Mouse (Mus musculus): ENCODE data around the gene Natd1.
"Not testable (repeated sequence)": the region's sequence is repeated elsewhere in the genome, so short reads cannot be mapped to it uniquely, and the experiment has no call there.

Gene Natd1

DNA sequence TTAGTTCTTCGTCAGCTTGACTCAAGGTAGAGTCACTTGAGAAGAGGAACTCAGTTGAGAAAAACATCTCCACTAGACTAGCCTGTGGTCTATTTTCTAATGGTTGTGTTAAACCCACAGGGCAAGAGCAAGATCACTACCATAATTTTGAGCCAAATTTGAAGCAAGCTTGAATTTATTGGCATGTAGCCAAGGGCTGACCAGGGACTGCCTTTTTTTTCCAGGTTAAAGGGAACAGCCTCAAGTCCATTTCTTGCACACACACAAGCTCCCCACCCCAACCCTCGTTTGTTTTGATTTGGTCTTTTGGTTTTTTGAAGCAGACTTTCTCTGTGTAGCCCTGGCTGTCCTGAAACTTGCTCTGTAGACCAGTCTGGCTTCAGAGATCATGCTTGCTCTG, 24.7 kb downstream of the Natd1 start:
- no peak for DNase-seq (ENCODE audit: low spot score)

DNA sequence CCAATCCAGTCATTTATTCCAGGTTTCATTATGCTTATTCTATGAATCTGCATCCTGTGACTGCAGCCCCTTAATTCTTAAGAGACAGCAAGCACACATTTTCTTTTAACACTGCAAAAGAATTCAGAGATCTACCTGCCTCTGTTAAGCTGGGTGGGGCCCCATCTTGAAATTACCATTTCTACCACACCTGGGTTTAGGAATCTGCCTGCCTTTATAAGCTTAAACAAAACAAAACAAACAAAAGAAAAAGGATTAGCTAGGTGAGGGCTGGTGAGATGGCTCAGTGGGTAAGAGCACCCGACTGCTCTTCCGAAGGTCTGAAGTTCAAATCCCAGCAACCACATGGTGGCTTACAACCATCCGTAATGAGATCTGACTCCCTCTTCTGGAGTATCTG, 27.6 kb downstream of the Natd1 start:
- DNase-seq (ENCODE audit: low spot score), result not testable (repeated sequence)

GRCm38 (mm10) chr11:60882386-60882785, 32.2 kb downstream of the Natd1 start:
- no peak for DNase-seq (ENCODE audit: low spot score)

- no peak for DNase-seq (ENCODE audit: low spot score)
Measured at GRCm38 (mm10) chr11:60880559-60880958, 34.0 kb downstream of the Natd1 start.

GRCm38 (mm10) chr11:60879423-60879822, 35.1 kb downstream of the Natd1 start:
- peak; percentile 80 for DNase-seq (ENCODE audit: low spot score)

DNA sequence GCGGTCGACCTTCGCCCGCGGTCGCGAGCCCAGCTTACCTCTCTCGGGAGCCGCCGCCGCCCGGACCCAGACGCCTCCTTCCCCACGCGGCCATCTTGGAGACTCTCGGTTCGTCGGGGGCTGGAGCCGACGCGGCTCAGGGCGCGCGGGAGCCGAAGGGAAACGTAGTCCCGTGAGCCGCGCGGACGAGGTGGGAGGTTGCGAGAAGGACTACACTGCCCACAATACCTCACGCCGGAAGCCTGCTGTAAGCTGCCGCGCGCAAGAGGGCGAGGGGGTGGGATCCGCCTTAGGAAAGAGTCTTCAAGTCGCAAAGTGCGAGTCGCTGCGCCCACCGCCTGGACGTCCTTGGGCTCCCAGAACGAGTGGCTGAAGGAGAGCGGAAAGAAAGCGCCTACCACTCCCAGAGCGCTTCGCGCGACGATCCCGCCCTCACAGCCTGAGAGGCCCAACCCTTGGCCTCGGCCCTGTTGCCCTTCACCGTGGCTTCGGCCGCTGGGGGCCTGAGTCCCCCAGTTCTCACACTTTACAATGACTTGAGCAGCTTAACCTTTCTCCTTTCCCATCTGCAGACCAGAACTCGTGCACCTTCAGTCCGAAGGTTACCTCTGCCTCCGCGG, 35.8 kb downstream of the Natd1 start, which contains the start of gene Tmem11:
Tmem11 (minus strand) TSS at position 598 of the 620 bp plus-strand sequence.
- peak; percentile 96 for DNase-seq (ENCODE audit: low spot score)

DNA sequence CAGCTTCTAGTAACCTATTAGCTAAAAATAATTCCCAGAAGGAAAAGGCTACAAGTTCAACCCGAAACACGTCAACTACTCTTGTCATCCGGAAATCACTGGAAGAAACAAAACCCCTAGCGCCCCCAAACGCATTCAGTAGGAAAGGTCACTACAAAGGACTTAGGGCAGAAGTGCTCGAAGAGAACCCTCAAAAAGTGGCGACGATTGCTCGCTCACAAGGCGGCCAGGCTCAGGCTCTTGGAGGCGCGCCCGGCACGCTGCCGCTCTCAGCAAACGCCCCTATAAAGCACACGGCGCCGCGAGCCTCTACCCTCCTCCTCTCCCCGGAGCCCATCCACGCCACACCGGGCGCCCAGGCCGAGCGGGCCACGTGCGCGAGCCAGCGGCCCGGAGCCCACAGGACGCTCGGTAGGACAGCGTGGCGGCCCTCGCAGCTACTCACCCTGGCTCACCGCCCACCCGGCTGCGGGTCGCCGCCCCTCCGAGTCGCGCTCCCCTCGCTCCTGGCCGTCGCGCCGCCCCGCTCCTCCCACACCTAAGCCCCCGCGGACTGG, 36.4 kb downstream of the Natd1 start:
- no peak for DNase-seq (ENCODE audit: low spot score)

DNA sequence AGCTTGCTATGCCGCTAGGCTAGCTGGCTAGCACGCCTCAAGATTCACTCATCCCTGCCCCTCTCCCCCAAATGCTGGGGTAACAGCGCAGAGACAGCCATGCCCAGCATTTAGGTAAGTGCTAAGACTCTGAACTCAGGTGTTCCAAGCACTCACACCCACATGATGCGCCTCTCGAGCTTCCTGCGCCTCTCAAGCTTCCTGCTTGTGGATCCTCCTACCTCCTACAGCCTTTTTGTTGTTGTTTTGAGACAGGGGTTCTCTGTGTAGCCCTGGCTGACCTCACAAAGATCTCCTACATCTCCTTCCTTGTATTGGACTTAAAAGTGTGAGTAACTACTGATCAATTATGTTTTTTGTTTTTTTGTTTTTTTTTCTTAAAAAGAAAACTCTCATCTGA, 41.4 kb downstream of the Natd1 start:
- DNase-seq (ENCODE audit: low spot score), result no peak

- no peak for DNase-seq (ENCODE audit: low spot score)
Measured at GRCm38 (mm10) chr11:60871409-60871808, 43.1 kb downstream of the Natd1 start.

- not testable (repeated sequence) for DNase-seq (ENCODE audit: low spot score)
Measured at GRCm38 (mm10) chr11:60869471-60869870, 45.1 kb downstream of the Natd1 start.

- peak; percentile 59 for DNase-seq (ENCODE audit: low spot score)
Measured at GRCm38 (mm10) chr11:60867904-60868303, 46.6 kb downstream of the Natd1 start.

- no peak for DNase-seq (ENCODE audit: low spot score)
Measured at GRCm38 (mm10) chr11:60867456-60867855, 47.1 kb downstream of the Natd1 start.

DNA sequence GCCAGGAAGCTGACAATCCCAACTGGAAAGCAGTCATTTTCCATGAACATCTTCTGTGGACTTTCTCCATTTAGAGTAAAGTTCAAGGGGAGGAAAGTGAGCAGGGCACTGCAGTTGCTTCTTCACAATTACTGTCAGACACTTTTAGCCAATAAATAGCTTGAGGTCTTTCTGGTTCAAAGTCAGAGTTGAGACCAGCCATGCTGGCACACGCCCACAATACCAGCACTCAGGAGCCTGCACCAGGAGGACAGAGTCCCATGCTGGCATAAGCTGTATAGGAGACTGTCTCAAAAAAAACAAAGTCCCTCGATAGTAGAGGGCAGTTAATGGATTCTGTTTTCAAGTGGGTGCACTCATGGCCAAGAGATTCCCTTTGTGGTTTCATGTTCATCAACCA, 48.5 kb downstream of the Natd1 start:
- no peak for DNase-seq (ENCODE audit: low spot score)

- no peak for DNase-seq (ENCODE audit: low spot score)
Measured at GRCm38 (mm10) chr11:60864916-60865315, 49.6 kb downstream of the Natd1 start.

DNA sequence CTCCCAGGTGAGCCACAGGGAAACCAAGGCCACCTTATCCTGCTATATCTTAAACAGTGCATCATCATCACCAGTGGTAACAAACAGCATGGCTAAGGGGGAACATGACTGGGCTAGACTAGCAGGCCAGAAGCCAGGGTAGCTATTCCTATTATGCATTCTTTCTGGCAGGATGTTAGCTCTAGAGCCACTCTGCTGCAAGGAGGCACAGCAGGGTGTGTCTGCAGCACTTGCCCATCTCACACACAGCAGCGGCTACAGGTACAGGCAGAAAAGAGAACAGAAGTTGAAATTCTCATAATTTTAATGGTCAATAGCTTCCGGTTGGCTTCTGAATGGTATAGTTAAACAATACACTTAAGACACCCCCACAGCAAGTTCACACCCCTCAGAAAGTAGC, 50.4 kb downstream of the Natd1 start:
- DNase-seq (ENCODE audit: low spot score), result no peak

DNA sequence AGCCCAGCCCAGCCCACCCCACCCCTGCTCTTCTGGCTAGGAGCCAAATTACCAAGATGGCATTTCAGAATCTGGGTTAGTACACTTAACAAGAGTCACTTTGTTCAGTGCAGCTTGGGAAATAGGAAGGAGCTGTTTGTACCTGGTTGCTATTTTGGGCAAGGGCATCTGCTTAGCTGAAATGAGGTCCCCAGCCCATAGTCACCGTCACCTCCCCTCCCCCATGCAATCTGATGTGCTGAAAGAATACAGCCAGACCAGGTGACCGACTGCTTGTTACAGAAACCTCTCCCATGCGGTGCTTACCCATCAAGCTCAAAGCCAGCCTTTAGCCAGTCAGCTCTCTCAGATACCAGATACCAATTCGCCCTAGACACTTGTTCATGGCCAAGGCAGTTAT, 51.4 kb downstream of the Natd1 start:
- DNase-seq (ENCODE audit: low spot score), result no peak

- no peak for DNase-seq (ENCODE audit: low spot score)
Measured at GRCm38 (mm10) chr11:60861993-60862392, 52.6 kb downstream of the Natd1 start.

DNA sequence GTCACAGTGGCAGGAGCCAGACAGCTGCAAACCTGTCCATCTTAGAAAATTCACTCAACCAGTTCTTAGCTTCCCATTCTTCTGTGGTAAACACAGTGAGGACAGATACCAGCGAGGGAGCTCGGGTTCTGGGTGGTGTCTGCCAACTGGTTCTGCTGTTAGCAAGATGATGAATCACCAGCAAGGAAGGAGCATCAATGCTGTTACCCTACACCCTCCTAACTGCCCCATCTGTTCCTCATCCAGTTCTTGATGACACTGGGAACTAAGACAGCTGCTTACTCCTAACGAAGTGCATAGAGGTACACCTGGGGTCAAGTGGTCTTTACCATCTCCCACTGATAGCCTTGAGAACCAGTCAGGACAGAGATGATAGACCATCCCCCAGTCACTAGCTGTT, 58.0 kb downstream of the Natd1 start:
- DNase-seq (ENCODE audit: low spot score), result no peak
